Mouse (Mus musculus): ENCODE measurements around the gene Akr1b8. TPM values are rescaled to one million over a fixed set of nuclear protein-coding genes. Genes with fewer than 3 reads are reported as not detected.

Akr1b8 gene
- not detected in 4 replicates for total RNA-seq (2023; ENCODE audit: inconsistent age)

DNA sequence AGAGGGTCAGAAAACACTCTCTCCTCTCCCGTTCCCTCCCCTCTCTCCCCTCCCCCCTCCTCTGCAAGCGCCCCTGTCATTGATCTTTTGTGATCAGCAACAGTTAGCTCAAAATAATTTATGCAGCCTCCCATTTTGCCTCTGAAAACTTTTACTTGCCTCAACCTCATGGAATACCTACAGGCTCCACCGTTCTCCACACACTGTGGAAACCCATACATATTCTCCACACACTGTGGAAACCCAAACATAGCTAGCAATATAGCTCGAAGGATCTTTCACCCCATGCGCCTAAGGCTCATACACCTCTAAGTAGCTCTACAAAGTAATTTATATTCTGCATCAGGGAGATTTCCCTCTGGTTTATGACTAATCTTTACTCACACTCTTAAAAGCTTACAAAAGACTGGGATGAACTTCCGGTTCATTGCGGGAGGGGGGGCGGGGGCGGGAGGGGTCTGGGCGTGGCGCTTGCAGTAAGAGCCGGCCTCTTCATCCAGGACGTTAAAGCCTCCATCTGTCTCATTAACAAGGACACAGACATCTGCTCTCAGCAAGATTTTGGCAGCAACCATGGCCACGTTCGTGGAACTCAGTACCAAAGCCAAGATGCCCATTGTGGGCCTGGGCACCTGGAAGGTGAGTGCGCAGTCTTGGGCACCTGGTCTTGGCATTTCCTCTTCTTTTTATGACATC, at the start of gene Akr1b8:
TSS of gene Akr1b8 (plus strand) at position 462 of the 696 bp plus-strand sequence.

DNA sequence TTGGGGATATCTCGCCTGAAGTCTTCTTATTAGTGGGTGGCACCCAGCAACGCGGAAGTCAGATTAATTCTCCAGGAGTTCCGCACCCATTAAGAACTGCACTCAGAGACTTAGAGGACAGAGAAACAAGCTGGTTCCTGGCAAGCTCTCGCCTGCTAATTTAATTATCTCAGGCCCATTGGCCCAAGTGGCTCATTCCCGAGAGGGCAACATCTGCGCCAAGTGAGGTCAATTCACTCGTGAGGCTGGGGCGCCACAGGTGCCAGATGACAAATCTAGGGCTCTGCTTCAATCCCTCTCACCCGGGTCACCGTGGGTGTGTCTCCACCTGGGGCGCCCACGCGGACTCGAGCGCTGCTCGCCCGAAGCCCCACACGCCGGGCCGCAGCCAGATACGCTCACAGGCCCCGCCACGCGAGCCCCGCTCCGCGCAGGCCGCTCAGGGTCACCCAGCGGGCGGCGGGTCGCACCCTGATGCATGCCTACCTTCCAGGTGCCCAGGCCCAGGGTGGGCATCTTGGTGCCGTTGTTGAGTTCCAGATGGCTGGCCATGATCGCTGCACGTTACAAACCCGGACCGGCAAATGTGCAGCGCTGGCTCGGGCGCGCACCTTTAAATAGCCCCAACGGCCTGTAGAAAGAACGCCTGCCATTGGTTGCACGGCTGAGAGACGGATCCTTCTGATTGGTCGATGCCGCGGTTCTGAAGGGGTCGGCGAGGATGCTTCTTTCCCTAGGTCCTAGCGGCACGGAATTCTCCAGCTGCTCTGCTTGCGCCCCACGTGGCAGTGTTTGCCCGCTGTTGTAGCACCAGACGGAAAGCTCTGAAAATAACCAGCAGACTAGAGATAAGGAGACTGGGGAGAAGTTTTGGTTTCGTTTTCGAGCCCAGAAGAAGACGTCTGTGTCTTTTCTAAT, 36.8 kb upstream of the Akr1b8 start, which contains the start of gene Akr1b3:
TSS of gene Akr1b3 (minus strand) at position 625 of the 918 bp plus-strand sequence.

GRCm38 (mm10) chr6:34384110-34384661, 30.3 kb downstream of the Akr1b8 start, which contains the start of gene Akr1b10:
Akr1b10 (plus strand) TSS chr6:34384218.

DNA sequence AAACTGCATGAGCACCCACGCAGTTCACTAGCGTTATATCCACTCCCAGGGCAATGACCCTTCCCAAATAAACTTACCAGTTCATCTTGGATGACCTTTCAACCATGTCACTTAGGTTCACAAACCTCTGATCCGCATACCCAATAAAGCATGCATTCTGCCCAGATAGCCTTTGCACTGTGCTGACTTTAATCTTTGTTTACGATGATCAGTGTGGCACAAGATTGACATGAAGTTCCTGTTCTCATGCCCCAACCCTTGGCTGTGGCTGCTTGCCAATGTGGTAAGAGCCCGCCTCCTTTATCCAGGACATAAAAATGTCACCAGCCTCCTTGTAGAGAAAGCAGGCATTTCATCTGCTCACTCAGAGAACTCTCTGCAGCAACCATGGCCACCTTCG, 58.1 kb downstream of the Akr1b8 start, which contains the start of gene Akr1b7:
TSS of gene Akr1b7 (plus strand) at position 312 of the 400 bp plus-strand sequence.

Other genes starting within 250 kb of the Akr1b8 start
- 24.5 to 27.2 TPM (median 26.0 TPM) in 4 replicates for gene Slc35b4, start 177.0 kb upstream of the Akr1b8 start, total RNA-seq (2023; ENCODE audit: inconsistent age)
- gene Akr1b3, start 36.6 kb upstream of the Akr1b8 start, total RNA-seq (2023; ENCODE audit: inconsistent age) = 102 to 109 TPM (median 105 TPM) in 4 replicates
- gene Akr1b10, start 30.1 kb downstream of the Akr1b8 start, total RNA-seq (2023; ENCODE audit: inconsistent age) = 25.1 to 34.9 TPM (median 30.2 TPM) in 4 replicates
- gene Akr1b7, start 58.2 kb downstream of the Akr1b8 start, total RNA-seq (2023; ENCODE audit: inconsistent age) = 0.69 to 0.97 TPM (median 0.90 TPM) in 4 replicates
- 14.5 to 17.1 TPM (median 16.0 TPM) in 4 replicates for gene Bpgm, start 122.1 kb downstream of the Akr1b8 start, total RNA-seq (2023; ENCODE audit: inconsistent age)
- 0.42 to 0.90 TPM (median 0.66 TPM) in 4 replicates for gene Cald1, start 244.4 kb downstream of the Akr1b8 start, total RNA-seq (2023; ENCODE audit: inconsistent age)

Data from B cell, adult (primary cell).